Mouse (Mus musculus) heart, embryonic 13.5 days (tissue): ENCODE data around the gene Sesn2. TPM values are rescaled to one million over a fixed set of nuclear protein-coding genes. Genes with fewer than 3 reads are reported as not detected.

Experiments used
- ATAC-seq: fragments of 200-750 bp; cut with Nextera tagmentation; 2 replicates; pipeline ENCODE4 v1.8.0; 2017; ENCODE audit warnings: moderate TSS enrichment; ENCODE audit not compliant: insufficient number of reproducible peaks, low FRiP score, low TSS enrichment; ENCODE audit errors: extremely low read depth
- H3K27ac ChIP-seq: fragments of 300-500 bp; sonication (generic); replicated peaks from 2 replicates; pipeline ENCODE4 v1.5.1; 2015; ENCODE audit warnings: moderate library complexity, mild to moderate bottlenecking, inconsistent platforms
- H3K27me3 ChIP-seq: fragments of 300-500 bp; sonication (generic); replicated peaks from 2 replicates; pipeline ENCODE4 v1.6.1; 2015; ENCODE audit warnings: mild to moderate bottlenecking, inconsistent platforms
- H3K36me3 ChIP-seq: fragments of 300-500 bp; sonication (generic); 2 replicates; pipeline ENCODE4 v1.6.1; 2015; ENCODE audit warnings: mild to moderate bottlenecking, inconsistent platforms
- H3K4me1 ChIP-seq: fragments of 300-500 bp; sonication (generic); 2 replicates; pipeline ENCODE4 v1.6.1; 2015; ENCODE audit warnings: inconsistent platforms
- H3K4me2 ChIP-seq: fragments of 300-500 bp; sonication (generic); 2 replicates; pipeline ENCODE4 v1.6.1; 2015; ENCODE audit warnings: inconsistent platforms, mild to moderate bottlenecking, moderate library complexity
- H3K4me3 ChIP-seq: fragments of 300-500 bp; sonication (generic); 2 replicates; pipeline ENCODE4 v1.5.1; 2015; ENCODE audit warnings: moderate library complexity, mild to moderate bottlenecking, inconsistent platforms
- H3K9ac ChIP-seq: fragments of 300-500 bp; sonication (generic); 2 replicates; pipeline ENCODE4 v1.6.1; 2015; ENCODE audit warnings: inconsistent platforms, mild to moderate bottlenecking, moderate library complexity
- H3K9me3 ChIP-seq: fragments of 300-500 bp; sonication (generic); 2 replicates; pipeline ENCODE4 v1.6.1; 2016; ENCODE audit warnings: inconsistent platforms
- WGBS: fragments of 180-500 bp; shearing (Covaris S2); methylation state at CpG from one replicate; pipeline ENCODE4 v1.1.7; 2015; ENCODE audit warnings: mixed read lengths; 5-methylcytosine and 5-hydroxymethylcytosine counted together
- polyA plus RNA-seq: library from polyadenylated mRNA; unstranded; fragments of >200 nt; fragmentation: Nextera tagmentation; extraction: Ambion mirVana; gene quantifications from 2 replicates; pipeline ENCODE4 v1.2.1, GENCODE M21; 2015

Gene Sesn2
- polyA plus RNA-seq, 1 experiment from 2014 or later = 7.3 TPM

GRCm38 (mm10) chr4:132530033-132530804 lies 19.9 kb upstream of the Sesn2 start:
- Histone ChIP-seq H3K9me3 (no peaks in the 10 kb centered on the region), H3K9ac (no peak overlapping the region), H3K27ac (peak overlapping the region; percentile 5; the same call in 1 of the 2 replicates), H3K36me3 (peaks cover 32% of the 10 kb centered on the region), H3K4me2 (peak overlapping the region; percentile 80), H3K4me1 (peaks cover 33% of the 10 kb centered on the region), H3K27me3 (no peaks in the 10 kb centered on the region), H3K4me3 (peak overlapping the region; percentile 67; the same call in 1 of the 2 replicates)
- 82% methylated on average over 20 of the region's 20 CpGs for WGBS
- no peak for ATAC-seq

DNA sequence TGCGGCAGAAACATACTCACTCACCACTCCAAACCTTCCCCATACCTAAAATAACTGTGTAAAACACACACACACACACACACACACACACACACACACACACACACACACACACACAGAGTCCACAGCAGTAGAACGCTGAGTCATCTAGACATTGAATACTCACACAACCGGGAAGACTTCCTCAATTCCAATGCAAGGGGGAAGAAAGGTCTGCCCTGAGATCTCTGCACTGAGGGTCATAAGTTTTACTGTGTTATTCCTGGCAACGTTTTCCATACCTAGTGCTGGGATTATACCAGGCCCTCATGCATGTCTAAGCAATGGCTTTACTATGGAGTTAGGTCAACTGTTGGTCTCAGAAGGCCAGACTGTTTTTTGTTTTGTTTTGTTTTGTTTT lies 19.0 kb upstream of the Sesn2 start:
- Histone ChIP-seq H3K4me3 (no peak overlapping the region), H3K4me2 (peak overlapping the region; percentile 80; the same call in 1 of the 2 replicates), H3K27me3 (no peaks in the 10 kb centered on the region), H3K9me3 (no peaks in the 10 kb centered on the region), H3K36me3 (peaks cover 32% of the 10 kb centered on the region), H3K27ac (0 out of 2 replicates have a peak overlapping the region, but pooled peaks have one; percentile 5), H3K4me1 (peaks cover 36% of the 10 kb centered on the region), H3K9ac (no peak overlapping the region)
- ATAC-seq = no peak
- WGBS = 70% methylated on average over 4 of the region's 4 CpGs

DNA sequence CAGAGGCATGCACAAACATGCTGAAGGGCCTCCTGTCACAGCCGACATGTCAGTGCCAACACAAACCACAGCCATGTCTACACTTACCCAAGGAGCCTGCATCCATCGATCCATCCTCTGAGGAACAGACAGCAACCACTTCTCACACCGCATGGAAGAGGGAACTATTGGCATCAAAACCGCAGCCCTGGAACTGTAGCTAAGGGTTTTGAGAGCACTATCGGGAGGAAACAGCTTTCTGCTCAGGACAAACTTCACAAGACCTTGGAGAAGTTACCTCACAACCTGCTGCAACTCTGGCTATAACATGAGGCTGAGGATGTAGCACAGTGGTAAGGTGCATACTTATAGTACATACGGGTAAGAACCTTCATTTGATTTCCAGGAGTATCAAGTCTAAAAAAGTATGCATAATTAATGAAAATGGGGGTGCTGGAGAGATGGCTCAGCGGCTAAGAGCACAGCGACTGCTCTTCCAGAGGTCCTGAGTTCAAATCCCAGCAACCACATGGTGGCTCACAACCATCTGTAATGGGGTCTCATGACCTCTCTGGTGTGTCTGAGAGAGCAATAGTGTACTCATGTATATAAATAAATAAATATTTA lies 17.7 kb upstream of the Sesn2 start:
- no peak for ATAC-seq
- Histone ChIP-seq H3K36me3 (peaks cover 32% of the 10 kb centered on the region), H3K4me1 (peaks cover 33% of the 10 kb centered on the region), H3K27ac (no peak overlapping the region), H3K9me3 (no peaks in the 10 kb centered on the region), H3K9ac (no peak overlapping the region), H3K27me3 (no peaks in the 10 kb centered on the region), H3K4me2 (no peak overlapping the region), H3K4me3 (no peak overlapping the region)
- WGBS = 85% methylated on average over 8 of the region's 8 CpGs

GRCm38 (mm10) chr4:132526678-132527077 lies 16.4 kb upstream of the Sesn2 start:
- Histone ChIP-seq H3K9me3 (no peaks in the 10 kb centered on the region), H3K27me3 (no peaks in the 10 kb centered on the region), H3K4me2 (no peak overlapping the region), H3K4me3 (no peak overlapping the region), H3K36me3 (peaks cover 29% of the 10 kb centered on the region), H3K9ac (no peak overlapping the region), H3K4me1 (peaks cover 24% of the 10 kb centered on the region), H3K27ac (no peak overlapping the region)
- no peak for ATAC-seq
- 41% methylated on average over 2 of the region's 2 CpGs for whole genome bisulfite sequencing

DNA sequence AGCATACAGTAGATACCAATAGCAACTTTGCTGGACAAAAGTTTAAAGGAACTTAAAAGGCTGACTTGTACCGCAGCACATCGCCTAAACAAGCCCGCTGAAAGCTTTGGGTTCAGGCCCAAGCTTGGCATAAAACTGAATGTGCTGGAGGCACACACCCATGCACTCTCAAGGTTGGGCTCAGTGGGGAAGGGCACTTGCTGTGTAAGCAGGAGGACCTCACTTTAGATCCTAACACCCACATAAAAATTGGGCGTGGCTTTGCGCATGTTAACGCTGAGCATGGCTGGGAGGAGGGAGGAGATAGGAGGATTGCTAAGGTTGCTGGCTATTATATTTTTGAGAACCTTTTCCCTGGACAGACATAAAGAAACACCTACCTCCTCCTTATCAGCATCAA lies 14.5 kb upstream of the Sesn2 start:
- peak overlapping the region; percentile 4; the same call in 1 of the 2 replicates for H3K4me2 ChIP-seq
- H3K9me3 ChIP-seq = no peaks in the 10 kb centered on the region
- peaks cover 10% of the 10 kb centered on the region for H3K36me3 ChIP-seq
- H3K4me3 ChIP-seq = no peak overlapping the region
- H3K9ac ChIP-seq = peak overlapping the region; percentile 48; the same call in 1 of the 2 replicates
- 49% methylated on average over 6 of the region's 6 CpGs for WGBS
- no peak for ATAC-seq
- H3K27me3 ChIP-seq = no peaks in the 10 kb centered on the region
- H3K27ac ChIP-seq = peak overlapping the region; percentile 53
- peaks cover 16% of the 10 kb centered on the region for H3K4me1 ChIP-seq

DNA sequence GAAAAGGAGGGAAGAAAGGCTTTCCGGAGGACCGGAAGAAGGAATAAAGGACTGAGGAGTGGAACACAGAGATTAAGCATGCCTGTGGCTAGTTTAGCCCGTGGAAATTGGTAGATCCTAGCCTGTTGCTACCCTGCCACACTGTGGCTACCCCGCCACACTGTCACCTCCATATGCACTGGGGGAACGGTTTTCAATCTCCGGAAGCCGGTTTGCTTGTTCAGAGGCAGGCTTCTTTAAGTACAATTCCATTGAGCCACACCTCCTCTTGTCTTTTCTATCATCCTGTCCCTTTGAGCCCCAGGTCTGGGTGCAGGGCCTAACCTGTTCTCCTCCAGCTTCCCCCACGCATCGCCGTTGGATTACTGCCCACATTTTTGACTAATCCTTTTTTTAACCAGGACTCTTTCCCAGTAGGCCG lies 14.0 kb upstream of the Sesn2 start:
- Histone ChIP-seq H3K36me3 (0 out of 2 replicates have a peak, but pooled peaks cover 6% of the 10 kb centered on the region), H3K9me3 (no peaks in the 10 kb centered on the region), H3K4me1 (peaks cover 13% of the 10 kb centered on the region), H3K27ac (peak overlapping the region; percentile 53), H3K27me3 (no peaks in the 10 kb centered on the region), H3K4me3 (no peak overlapping the region), H3K4me2 (peak overlapping the region; percentile 4; the same call in 1 of the 2 replicates), H3K9ac (peak overlapping the region; percentile 48; the same call in 1 of the 2 replicates)
- 23% methylated on average over 11 of the region's 11 CpGs for WGBS
- no peak for ATAC-seq

GRCm38 (mm10) chr4:132519188-132519587 lies 8.9 kb upstream of the Sesn2 start:
- H3K27me3 ChIP-seq = no peaks in the 10 kb centered on the region
- ATAC-seq = no peak
- peaks cover 10% of the 10 kb centered on the region for H3K4me1 ChIP-seq
- H3K9me3 ChIP-seq = no peaks in the 10 kb centered on the region
- H3K27ac ChIP-seq = no peak overlapping the region
- no peak overlapping the region for H3K9ac ChIP-seq
- 79% methylated on average over 3 of the region's 3 CpGs for WGBS
- no peaks in the 10 kb centered on the region for H3K36me3 ChIP-seq
- no peak overlapping the region for H3K4me2 ChIP-seq
- no peak overlapping the region for H3K4me3 ChIP-seq

GRCm38 (mm10) chr4:132518066-132518465 lies 7.8 kb upstream of the Sesn2 start:
- Histone ChIP-seq H3K9ac (no peak overlapping the region), H3K4me3 (no peak overlapping the region), H3K36me3 (no peaks in the 10 kb centered on the region), H3K27me3 (no peaks in the 10 kb centered on the region), H3K4me1 (peaks cover 19% of the 10 kb centered on the region), H3K9me3 (no peaks in the 10 kb centered on the region), H3K27ac (no peak overlapping the region), H3K4me2 (no peak overlapping the region)
- 71% methylated on average over 8 of the region's 8 CpGs for WGBS
- no peak for ATAC-seq

GRCm38 (mm10) chr4:132515369-132516155 lies 5.3 kb upstream of the Sesn2 start:
- ATAC-seq = peak; percentile 95
- 20% methylated on average over 22 of the region's 22 CpGs for WGBS
- no peaks in the 10 kb centered on the region for H3K27me3 ChIP-seq

GRCm38 (mm10) chr4:132514555-132515135 lies 4.3 kb upstream of the Sesn2 start:
- Histone ChIP-seq H3K27ac (peak overlapping the region; percentile 92), H3K27me3 (no peaks in the 10 kb centered on the region), H3K36me3 (no peaks in the 10 kb centered on the region), H3K4me1 (peaks cover 24% of the 10 kb centered on the region), H3K4me3 (peak overlapping the region; percentile 62), H3K9ac (peak overlapping the region; percentile 82), H3K4me2 (peak overlapping the region; percentile 93), H3K9me3 (no peaks in the 10 kb centered on the region)
- 2% methylated on average over 21 of the region's 21 CpGs for WGBS
- no peak for ATAC-seq

More at GRCm38 (mm10) chr4:132515369-132516155, 5.3 kb upstream of the Sesn2 start:
- Histone ChIP-seq H3K9ac (peak overlapping the region; percentile 82), H3K27ac (peak overlapping the region; percentile 92), H3K9me3 (no peaks in the 10 kb centered on the region), H3K4me3 (peak overlapping the region; percentile 62), H3K36me3 (no peaks in the 10 kb centered on the region), H3K4me1 (peaks cover 22% of the 10 kb centered on the region), H3K4me2 (peak overlapping the region; percentile 93)
